Mouse (Mus musculus) c-Kit-positive CD71-negative TER-119-negative erythroid progenitor cells, embryonic 14.5 days (primary cell): ENCODE measurements around the gene Fam171a1.
"Not testable (repeated sequence)": the region's sequence is repeated elsewhere in the genome, so short reads cannot be mapped to it uniquely, and the experiment has no call there.

ENCODE experiments used
- DNase-seq: peaks from one replicate; pipeline ENCODE4 v3.0.0-alpha.2; 2013; ENCODE audit warnings: low read depth

Fam171a1 gene

GRCm38 (mm10) chr2:3171774-3172173 is 57.8 kb downstream of the Fam171a1 start:
- no peak for DNase-seq

- no peak for DNase-seq
These were observed 58.6 kb downstream of the Fam171a1 start for GRCm38 (mm10) chr2:3172656-3173055.

GRCm38 (mm10) chr2:3174890-3175289 is 60.9 kb downstream of the Fam171a1 start:
- DNase-seq = no peak

- DNase-seq = not testable (repeated sequence)
These were observed 62.0 kb downstream of the Fam171a1 start for GRCm38 (mm10) chr2:3175988-3176387.

- DNase-seq = no peak
These were observed 62.7 kb downstream of the Fam171a1 start for GRCm38 (mm10) chr2:3176751-3177150.

GRCm38 (mm10) chr2:3180550-3180949 is 66.5 kb downstream of the Fam171a1 start:
- no peak for DNase-seq

- DNase-seq = no peak
These were observed 69.6 kb downstream of the Fam171a1 start for GRCm38 (mm10) chr2:3183656-3184055.

- DNase-seq = no peak
These were observed 71.3 kb downstream of the Fam171a1 start for GRCm38 (mm10) chr2:3185335-3185734.

- no peak for DNase-seq
These were observed 74.9 kb downstream of the Fam171a1 start for GRCm38 (mm10) chr2:3188745-3189475.

GRCm38 (mm10) chr2:3191149-3191548 is 77.1 kb downstream of the Fam171a1 start:
- DNase-seq = no peak

GRCm38 (mm10) chr2:3195511-3195910 is 81.5 kb downstream of the Fam171a1 start:
- no peak for DNase-seq

- no peak for DNase-seq
These were observed 86.4 kb downstream of the Fam171a1 start for GRCm38 (mm10) chr2:3200422-3200821.

GRCm38 (mm10) chr2:3206975-3207642 is 93.1 kb downstream of the Fam171a1 start:
- no peak for DNase-seq

GRCm38 (mm10) chr2:3215480-3215879 is 101.5 kb downstream of the Fam171a1 start:
- no peak for DNase-seq

GRCm38 (mm10) chr2:3216617-3217016 is 102.6 kb downstream of the Fam171a1 start:
- DNase-seq = no peak

GRCm38 (mm10) chr2:3217577-3217976 is 103.6 kb downstream of the Fam171a1 start:
- not testable (repeated sequence) for DNase-seq

- no peak for DNase-seq
These were observed 104.2 kb downstream of the Fam171a1 start for GRCm38 (mm10) chr2:3218225-3218624.

GRCm38 (mm10) chr2:3228475-3228874 is 114.5 kb downstream of the Fam171a1 start:
- peak; percentile 2 for DNase-seq

- peak; percentile 28 for DNase-seq
These were observed 115.0 kb downstream of the Fam171a1 start for GRCm38 (mm10) chr2:3229060-3229459.

GRCm38 (mm10) chr2:3239255-3239654 is 125.2 kb downstream of the Fam171a1 start:
- no peak for DNase-seq

GRCm38 (mm10) chr2:3244251-3244650 is 130.2 kb downstream of the Fam171a1 start:
- DNase-seq = no peak

GRCm38 (mm10) chr2:3251309-3251708 is 137.3 kb downstream of the Fam171a1 start:
- no peak for DNase-seq

GRCm38 (mm10) chr2:3266466-3266865 is 152.4 kb downstream of the Fam171a1 start:
- no peak for DNase-seq

- DNase-seq = no peak
These were observed 153.9 kb downstream of the Fam171a1 start for GRCm38 (mm10) chr2:3267879-3268278.
